Comparison of ENCODE assay signal across 24 mouse cellular contexts in genomic region chr2:160117148-160117547, GRCm38 (mm10).
"Had no signal": no experiment of that assay in that cellular context is flagged by ENCODE, and none has a peak within 500 bp of the region (broad histone marks: within the 10 kb centered on the region; RNA-seq: fewer than 3 reads in every experiment).

No protein-coding gene starts in this region.

- H3K4me2 ChIP-seq: heart, embryonic 12.5 days; hindbrain, embryonic 12.5 days; hindbrain, embryonic 14.5 days; intestine, embryonic 15.5 days; limb, embryonic 12.5 days had no signal

- H3K4me1 ChIP-seq: heart, embryonic 10.5 days; heart, embryonic 12.5 days; hindbrain, embryonic 10.5 days; hindbrain, embryonic 12.5 days; intestine, embryonic 15.5 days; limb, embryonic 12.5 days had no signal

- H3K4me3 ChIP-seq: gastrocnemius, adult 2 months; heart, embryonic 10.5 days; heart, embryonic 12.5 days; hindbrain, embryonic 10.5 days; hindbrain, embryonic 12.5 days; intestine, embryonic 15.5 days; layer of hippocampus, adult 2 months; left cerebral cortex, adult 2 months; limb, embryonic 10.5 days; limb, embryonic 12.5 days had no signal

- H3K36me3 ChIP-seq: heart, embryonic 10.5 days; heart, embryonic 12.5 days; hindbrain, embryonic 10.5 days; hindbrain, embryonic 12.5 days; intestine, embryonic 15.5 days; limb, embryonic 10.5 days; limb, embryonic 12.5 days had no signal

- H3K9ac ChIP-seq: heart, embryonic 12.5 days; hindbrain, embryonic 12.5 days; hindbrain, embryonic 14.5 days; intestine, embryonic 15.5 days; limb, embryonic 12.5 days had no signal

- ATAC-seq: hindbrain, embryonic 16.5 days; inflammation-experienced regulatory T-cells, adult 6 months; intestine, embryonic 15.5 days; intestine, postnatal 0 days had no signal

- DNase-seq: gastrocnemius, adult 2 months; gastrocnemius, postnatal 10 days; gastrocnemius, postnatal 25 days; heart, adult 18-20 months; heart, postnatal 10 days; heart, postnatal 4 days; kidney, adult 18-20 months; kidney, adult 8-10 months; kidney, postnatal 10 days; kidney, postnatal 25 days; kidney, postnatal 4 days had no signal

- H3K27ac ChIP-seq: gastrocnemius, adult 2 months; heart, embryonic 10.5 days; hindbrain, embryonic 10.5 days; hindbrain, embryonic 12.5 days; hindbrain, embryonic 14.5 days; intestine, embryonic 15.5 days; layer of hippocampus, adult 2 months; left cerebral cortex, adult 2 months; limb, embryonic 10.5 days; limb, embryonic 12.5 days had no signal

- H3K9me3 ChIP-seq: heart, embryonic 10.5 days; heart, embryonic 12.5 days; hindbrain, embryonic 10.5 days; hindbrain, embryonic 12.5 days; intestine, embryonic 15.5 days; limb, embryonic 10.5 days; limb, embryonic 12.5 days had no signal

- H3K27me3 ChIP-seq: heart, embryonic 12.5 days; hindbrain, embryonic 12.5 days; intestine, embryonic 15.5 days had no signal
